Mouse (Mus musculus): ENCODE results near the gene Rims3. TPM values are rescaled to one million over a fixed set of nuclear protein-coding genes. Genes with fewer than 3 reads are reported as not detected.

Rims3 gene
- polyA plus RNA-seq, 1 experiment from 2014 or later, result 0.82 TPM

DNA sequence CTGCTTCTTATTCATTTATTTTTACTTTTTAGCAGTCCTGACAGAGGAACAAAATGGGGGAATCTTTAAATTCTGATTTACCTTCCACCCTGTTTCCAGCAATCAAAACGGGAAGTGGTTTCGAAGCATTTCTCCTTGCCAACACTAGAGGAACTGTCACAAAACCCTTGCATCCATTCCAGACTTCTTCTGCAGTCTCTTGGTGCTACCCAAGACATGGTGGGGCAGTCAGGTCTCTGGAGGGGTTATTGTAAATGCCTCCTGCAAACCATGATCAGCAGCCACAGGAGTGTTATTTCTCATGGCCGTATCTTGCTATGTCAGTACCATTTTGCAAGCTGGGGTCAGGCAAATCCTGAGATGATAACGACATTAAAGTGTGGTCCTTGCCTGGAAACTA, 9.5 kb upstream of the Rims3 start:
- no peaks in the 10 kb centered on the region for H3K9me3 ChIP-seq (ENCODE audit: control insufficient read depth, low read length)
- ATAC-seq, result no peak
- H3K27me3 ChIP-seq (replicated peaks; ENCODE audit: control insufficient read depth, insufficient read depth, low read length), result peaks cover 4% of the 10 kb centered on the region; the same call in 1 of the 2 replicates
- no peak overlapping the region for H3K4me2 ChIP-seq (ENCODE audit: low read depth, low read length)
- no peaks in the 10 kb centered on the region for H3K36me3 ChIP-seq (ENCODE audit: control insufficient read depth, insufficient read depth, low read length)
- H3K27ac ChIP-seq (ENCODE audit: low read length), result no peak overlapping the region
- no peak overlapping the region for H3K4me3 ChIP-seq (ENCODE audit: low read length)
- no peak overlapping the region for H3K9ac ChIP-seq (ENCODE audit: low read depth, low read length)
- 68% methylated on average over 4 of the region's 4 CpGs for WGBS
- H3K4me1 ChIP-seq (ENCODE audit: control insufficient read depth, insufficient read depth, low read length), result no peaks in the 10 kb centered on the region

GRCm38 (mm10) chr4:120848909-120849308, 5.7 kb upstream of the Rims3 start:
- peaks cover 7% of the 10 kb centered on the region; the same call in 1 of the 2 replicates for H3K27me3 ChIP-seq (replicated peaks; ENCODE audit: control insufficient read depth, insufficient read depth, low read length)
- no peak overlapping the region for H3K4me2 ChIP-seq (ENCODE audit: low read depth, low read length)
- no peaks in the 10 kb centered on the region for H3K36me3 ChIP-seq (ENCODE audit: control insufficient read depth, insufficient read depth, low read length)
- H3K27ac ChIP-seq (ENCODE audit: low read length), result no peak overlapping the region
- H3K4me1 ChIP-seq (ENCODE audit: control insufficient read depth, insufficient read depth, low read length), result no peaks in the 10 kb centered on the region
- no peak overlapping the region for H3K9ac ChIP-seq (ENCODE audit: low read depth, low read length)
- H3K4me3 ChIP-seq (ENCODE audit: low read length), result no peak overlapping the region
- WGBS, result 77% methylated on average over 6 of the region's 6 CpGs
- no peaks in the 10 kb centered on the region for H3K9me3 ChIP-seq (ENCODE audit: control insufficient read depth, low read length)
- ATAC-seq, result no peak

- H3K9me3 ChIP-seq (ENCODE audit: control insufficient read depth, low read length), result no peaks in the 10 kb centered on the region
- peaks cover 7% of the 10 kb centered on the region; the same call in 1 of the 2 replicates for H3K27me3 ChIP-seq (replicated peaks; ENCODE audit: control insufficient read depth, insufficient read depth, low read length)
- H3K9ac ChIP-seq (ENCODE audit: low read depth, low read length), result no peak overlapping the region
- no peak for ATAC-seq
- H3K27ac ChIP-seq (ENCODE audit: low read length), result no peak overlapping the region
- no peaks in the 10 kb centered on the region for H3K4me1 ChIP-seq (ENCODE audit: control insufficient read depth, insufficient read depth, low read length)
- H3K4me2 ChIP-seq (ENCODE audit: low read depth, low read length), result no peak overlapping the region
- H3K36me3 ChIP-seq (ENCODE audit: control insufficient read depth, insufficient read depth, low read length), result no peaks in the 10 kb centered on the region
- 61% methylated on average over 11 of the region's 11 CpGs for WGBS
- no peak overlapping the region for H3K4me3 ChIP-seq (ENCODE audit: low read length)
These were observed 5.2 kb upstream of the Rims3 start for GRCm38 (mm10) chr4:120849451-120849850.

DNA sequence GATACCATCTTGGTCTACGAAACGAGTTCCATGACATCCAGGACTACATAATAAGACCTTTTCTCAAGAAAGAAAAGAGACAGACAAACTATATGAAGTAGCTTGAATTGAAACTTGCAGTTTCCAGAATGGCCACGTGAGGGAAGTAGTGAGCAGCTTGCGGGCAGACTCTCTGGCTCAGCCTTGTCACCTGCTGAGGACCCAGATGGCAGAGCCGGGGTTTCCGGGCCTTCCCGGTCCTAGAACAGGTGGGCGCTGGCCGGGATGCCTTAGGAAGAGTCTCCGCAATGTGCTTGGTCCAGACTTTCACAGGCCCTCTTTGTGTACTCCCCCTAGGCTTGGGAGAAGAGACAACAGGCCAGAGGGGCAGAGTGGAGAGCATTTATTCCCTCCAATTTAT, 3.7 kb upstream of the Rims3 start:
- no peak for ATAC-seq
- peaks cover 18% of the 10 kb centered on the region for H3K27me3 ChIP-seq (replicated peaks; ENCODE audit: control insufficient read depth, insufficient read depth, low read length)
- no peaks in the 10 kb centered on the region for H3K36me3 ChIP-seq (ENCODE audit: control insufficient read depth, insufficient read depth, low read length)
- whole genome bisulfite sequencing, result 3% methylated on average over 10 of the region's 10 CpGs
- H3K27ac ChIP-seq (ENCODE audit: low read length), result no peak overlapping the region
- no peak overlapping the region for H3K4me2 ChIP-seq (ENCODE audit: low read depth, low read length)
- H3K4me1 ChIP-seq (ENCODE audit: control insufficient read depth, insufficient read depth, low read length), result no peaks in the 10 kb centered on the region
- H3K9me3 ChIP-seq (ENCODE audit: control insufficient read depth, low read length), result no peaks in the 10 kb centered on the region
- no peak overlapping the region for H3K9ac ChIP-seq (ENCODE audit: low read depth, low read length)
- H3K4me3 ChIP-seq (ENCODE audit: low read length), result no peak overlapping the region

- no peaks in the 10 kb centered on the region for H3K36me3 ChIP-seq (ENCODE audit: control insufficient read depth, insufficient read depth, low read length)
- H3K9ac ChIP-seq (ENCODE audit: low read depth, low read length), result no peak overlapping the region
- no peak for ATAC-seq
- no peaks in the 10 kb centered on the region for H3K4me1 ChIP-seq (ENCODE audit: control insufficient read depth, insufficient read depth, low read length)
- peaks cover 18% of the 10 kb centered on the region for H3K27me3 ChIP-seq (replicated peaks; ENCODE audit: control insufficient read depth, insufficient read depth, low read length)
- WGBS, result 32% methylated on average over 7 of the region's 7 CpGs
- no peak overlapping the region for H3K27ac ChIP-seq (ENCODE audit: low read length)
- H3K4me3 ChIP-seq (ENCODE audit: low read length), result peak overlapping the region; percentile 63
- no peaks in the 10 kb centered on the region for H3K9me3 ChIP-seq (ENCODE audit: control insufficient read depth, low read length)
- peak overlapping the region; percentile 97 for H3K4me2 ChIP-seq (ENCODE audit: low read depth, low read length)
These were observed 894 bp downstream of the Rims3 start for GRCm38 (mm10) chr4:120855360-120856060.

DNA sequence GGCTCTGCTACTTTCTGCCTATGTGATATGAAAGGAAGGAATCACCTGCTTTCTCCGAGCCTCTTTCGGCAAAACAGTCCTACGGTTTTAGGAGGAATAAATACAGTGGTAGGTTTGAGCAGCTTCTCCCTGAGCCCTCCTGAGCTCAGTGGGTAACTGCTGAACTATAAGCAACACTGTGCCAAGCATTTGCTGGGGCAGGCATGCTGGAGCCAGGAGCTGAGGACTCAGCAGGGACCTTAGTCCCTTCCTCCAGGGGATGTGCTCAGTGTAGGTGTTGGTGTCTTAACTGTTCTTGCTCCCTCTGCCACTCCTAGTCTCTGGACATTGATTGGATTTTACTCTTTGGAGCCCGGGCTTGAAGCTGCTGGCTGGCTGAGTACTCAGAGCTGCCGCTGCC, 1.8 kb downstream of the Rims3 start:
- Histone ChIP-seq H3K9ac (ENCODE audit: low read depth, low read length) (no peak overlapping the region), H3K4me1 (ENCODE audit: control insufficient read depth, insufficient read depth, low read length) (no peaks in the 10 kb centered on the region), H3K4me2 (ENCODE audit: low read depth, low read length) (no peak overlapping the region), H3K27ac (ENCODE audit: low read length) (no peak overlapping the region), H3K9me3 (ENCODE audit: control insufficient read depth, low read length) (no peaks in the 10 kb centered on the region), H3K27me3 (replicated peaks; ENCODE audit: control insufficient read depth, insufficient read depth, low read length) (peaks cover 15% of the 10 kb centered on the region), H3K4me3 (ENCODE audit: low read length) (no peak overlapping the region), H3K36me3 (ENCODE audit: control insufficient read depth, insufficient read depth, low read length) (no peaks in the 10 kb centered on the region)
- 45% methylated on average over 5 of the region's 5 CpGs for WGBS
- ATAC-seq, result no peak

- Histone ChIP-seq H3K9me3 (ENCODE audit: control insufficient read depth, low read length) (no peaks in the 10 kb centered on the region), H3K27ac (ENCODE audit: low read length) (no peak overlapping the region), H3K4me1 (ENCODE audit: control insufficient read depth, insufficient read depth, low read length) (no peaks in the 10 kb centered on the region), H3K4me2 (ENCODE audit: low read depth, low read length) (no peak overlapping the region), H3K36me3 (ENCODE audit: control insufficient read depth, insufficient read depth, low read length) (no peaks in the 10 kb centered on the region), H3K9ac (ENCODE audit: low read depth, low read length) (no peak overlapping the region), H3K4me3 (ENCODE audit: low read length) (no peak overlapping the region), H3K27me3 (replicated peaks; ENCODE audit: control insufficient read depth, insufficient read depth, low read length) (peaks cover 14% of the 10 kb centered on the region)
- ATAC-seq, result no peak
- 63% methylated on average over 7 of the region's 7 CpGs for WGBS
These were observed 5.2 kb downstream of the Rims3 start for GRCm38 (mm10) chr4:120859865-120860264.

DNA sequence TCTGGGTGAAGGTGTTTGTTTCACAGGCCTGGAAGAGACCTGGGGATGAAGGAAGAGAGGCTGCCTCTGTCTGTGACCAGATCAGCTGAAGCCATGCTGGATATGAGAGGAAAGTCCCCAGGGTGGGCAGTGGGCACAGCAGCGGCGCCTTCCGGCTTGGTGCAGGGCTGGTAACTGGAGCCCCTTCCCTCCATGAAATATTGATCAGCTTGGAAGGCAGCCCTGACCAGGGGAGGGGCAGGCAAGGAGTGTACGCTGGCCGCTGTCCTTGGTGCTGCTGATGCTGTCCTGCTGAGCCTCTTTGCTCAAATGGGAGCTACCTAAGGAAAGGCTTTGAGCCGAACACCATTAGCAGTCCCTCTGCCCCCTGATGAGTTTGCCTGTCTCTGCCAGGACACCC, 11.6 kb downstream of the Rims3 start:
- H3K27me3 ChIP-seq (replicated peaks; ENCODE audit: control insufficient read depth, insufficient read depth, low read length), result no peaks in the 10 kb centered on the region
- H3K9me3 ChIP-seq (ENCODE audit: control insufficient read depth, low read length), result no peaks in the 10 kb centered on the region
- no peaks in the 10 kb centered on the region for H3K36me3 ChIP-seq (ENCODE audit: control insufficient read depth, insufficient read depth, low read length)
- no peaks in the 10 kb centered on the region for H3K4me1 ChIP-seq (ENCODE audit: control insufficient read depth, insufficient read depth, low read length)
- no peak for ATAC-seq
- no peak overlapping the region for H3K4me3 ChIP-seq (ENCODE audit: low read length)
- no peak overlapping the region for H3K4me2 ChIP-seq (ENCODE audit: low read depth, low read length)
- 2% methylated on average over 6 of the region's 6 CpGs for WGBS
- H3K9ac ChIP-seq (ENCODE audit: low read depth, low read length), result no peak overlapping the region
- no peak overlapping the region for H3K27ac ChIP-seq (ENCODE audit: low read length)

- no peaks in the 10 kb centered on the region for H3K36me3 ChIP-seq (ENCODE audit: control insufficient read depth, insufficient read depth, low read length)
- no peak overlapping the region for H3K9ac ChIP-seq (ENCODE audit: low read depth, low read length)
- no peak for ATAC-seq
- no peaks in the 10 kb centered on the region for H3K4me1 ChIP-seq (ENCODE audit: control insufficient read depth, insufficient read depth, low read length)
- H3K27ac ChIP-seq (ENCODE audit: low read length), result no peak overlapping the region
- WGBS, result 78% methylated on average over 5 of the region's 5 CpGs
- H3K27me3 ChIP-seq (replicated peaks; ENCODE audit: control insufficient read depth, insufficient read depth, low read length), result no peaks in the 10 kb centered on the region
- H3K9me3 ChIP-seq (ENCODE audit: control insufficient read depth, low read length), result no peaks in the 10 kb centered on the region
- no peak overlapping the region for H3K4me2 ChIP-seq (ENCODE audit: low read depth, low read length)
- H3K4me3 ChIP-seq (ENCODE audit: low read length), result no peak overlapping the region
These were observed 13.6 kb downstream of the Rims3 start for GRCm38 (mm10) chr4:120868246-120868645.

DNA sequence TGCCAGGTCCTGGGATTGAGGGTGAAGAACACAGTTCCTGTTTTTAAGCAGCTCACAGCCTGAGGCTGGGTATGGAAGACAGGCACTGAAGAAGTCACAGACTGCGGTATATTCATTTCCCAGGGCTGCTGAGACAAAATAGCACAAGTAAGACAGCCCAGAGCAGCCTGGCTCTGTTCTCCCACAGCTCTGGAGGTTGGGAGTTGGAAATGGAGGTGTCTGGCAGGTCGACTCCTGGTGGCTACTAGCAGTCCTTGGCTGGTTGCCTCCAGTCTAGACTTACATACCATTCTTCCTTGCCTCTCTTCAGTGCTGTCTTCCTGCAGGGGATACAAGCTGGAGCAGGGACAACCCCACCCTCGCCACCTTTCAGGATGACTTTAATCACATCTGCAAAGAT, 14.4 kb downstream of the Rims3 start:
- 60% methylated on average over 3 of the region's 3 CpGs for WGBS
- no peak for ATAC-seq
- no peaks in the 10 kb centered on the region for H3K27me3 ChIP-seq (replicated peaks; ENCODE audit: control insufficient read depth, insufficient read depth, low read length)
- H3K9ac ChIP-seq (ENCODE audit: low read depth, low read length), result no peak overlapping the region
- H3K4me3 ChIP-seq (ENCODE audit: low read length), result no peak overlapping the region
- no peaks in the 10 kb centered on the region for H3K36me3 ChIP-seq (ENCODE audit: control insufficient read depth, insufficient read depth, low read length)
- no peak overlapping the region for H3K4me2 ChIP-seq (ENCODE audit: low read depth, low read length)
- no peaks in the 10 kb centered on the region for H3K4me1 ChIP-seq (ENCODE audit: control insufficient read depth, insufficient read depth, low read length)
- H3K27ac ChIP-seq (ENCODE audit: low read length), result no peak overlapping the region
- H3K9me3 ChIP-seq (ENCODE audit: control insufficient read depth, low read length), result no peaks in the 10 kb centered on the region
